Mouse (Mus musculus) liver, adult 2 months (tissue): ENCODE measurements around the gene Mroh3.

Experiments used
- CTCF ChIP-seq: fragments of 200-500 bp; IDR thresholded peaks from 2 replicates; pipeline ENCODE4 v1.5.1; 2011; ENCODE audit warnings: low read depth, low read length, control low read depth
- POLR2A ChIP-seq: fragments of 200-500 bp; IDR thresholded peaks from 2 replicates; pipeline ENCODE4 v1.6.1; 2011; ENCODE audit warnings: low read length, control low read depth; ENCODE audit not compliant: insufficient read depth; ENCODE audit errors: extremely low read depth

- TF ChIP-seq POLR2A: no peak
- TF ChIP-seq CTCF: peak; percentile 79
Observed at GRCm38 (mm10) chr1:136175183-136175582, 37.4 kb downstream of the Mroh3 start.
